Mouse (Mus musculus): ENCODE data around the gene Bnip3.
A peak's percentile ranks its signal among the peaks of the same experiment; 100 is the strongest.

Bnip3 gene

DNA sequence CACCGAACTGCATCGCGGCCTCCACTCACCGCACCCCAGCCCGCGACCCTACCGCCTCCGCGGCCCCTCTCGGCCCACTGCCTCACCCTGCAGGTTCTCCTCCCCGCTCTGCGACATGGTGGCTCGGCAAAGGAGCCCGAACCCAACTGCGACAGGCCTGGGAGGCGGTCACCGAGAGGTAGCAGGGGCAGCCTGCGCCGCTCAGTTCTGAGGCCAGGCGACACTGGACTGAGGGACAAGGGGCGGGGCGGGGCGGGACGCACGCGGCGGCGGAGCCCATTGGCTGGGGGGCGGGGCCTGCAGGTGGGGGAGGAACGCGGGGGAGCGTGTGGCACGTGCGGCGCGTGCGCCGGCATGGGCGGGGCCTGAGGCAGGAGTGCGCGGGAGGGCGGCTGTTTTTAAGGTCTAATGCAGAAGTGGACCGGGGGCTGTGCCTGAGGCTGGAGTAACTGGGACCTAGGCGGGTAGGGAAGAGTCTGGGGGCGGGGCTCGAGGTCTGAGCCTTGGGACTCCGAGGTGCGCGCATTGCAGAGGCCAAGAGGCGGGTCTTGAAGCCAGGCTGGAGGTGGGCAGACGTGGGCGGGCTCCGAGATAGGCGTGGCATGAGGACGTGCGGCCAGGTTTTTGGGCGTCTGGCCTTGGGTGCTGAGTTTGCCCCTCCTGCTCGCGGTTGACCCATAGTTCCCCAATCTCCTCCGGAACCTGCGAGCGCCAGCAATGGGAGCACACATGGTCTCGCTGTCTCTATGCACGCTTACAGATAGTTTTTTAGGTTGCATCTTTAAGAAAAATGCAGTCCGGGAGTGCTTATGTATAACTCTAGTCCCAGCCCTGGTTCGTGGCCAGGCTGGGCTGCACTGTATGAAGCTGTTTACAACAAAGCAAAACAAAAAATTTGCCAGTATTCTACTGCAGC is at the start of gene Bnip3:
TSS of gene Bnip3 (minus strand) at position 243 of the 916 bp plus-strand sequence.
- DNase-seq (ENCODE audit: extremely low spot score): peak; percentile 98

DNA sequence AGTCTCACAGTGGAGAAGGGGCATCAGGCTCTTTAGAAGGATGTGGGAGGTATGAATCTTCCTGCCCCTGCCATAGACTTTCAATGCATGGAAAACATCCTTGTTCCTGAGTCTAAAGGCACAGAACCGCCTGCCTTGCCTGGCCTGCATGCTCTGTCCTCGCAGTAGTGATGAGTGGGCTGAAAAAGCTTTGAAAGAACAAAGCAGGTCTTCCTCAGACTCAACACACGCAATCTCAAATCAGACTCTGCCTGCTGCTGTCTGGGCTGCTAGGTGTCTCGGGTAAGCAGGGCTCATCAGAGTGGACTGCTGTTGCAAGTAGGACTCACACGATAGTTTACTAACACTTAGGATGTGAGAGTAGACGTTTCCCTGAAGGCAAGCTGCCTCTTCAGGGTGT is 47.8 kb upstream of the Bnip3 start:
- no peak for DNase-seq (ENCODE audit: extremely low spot score)

DNA sequence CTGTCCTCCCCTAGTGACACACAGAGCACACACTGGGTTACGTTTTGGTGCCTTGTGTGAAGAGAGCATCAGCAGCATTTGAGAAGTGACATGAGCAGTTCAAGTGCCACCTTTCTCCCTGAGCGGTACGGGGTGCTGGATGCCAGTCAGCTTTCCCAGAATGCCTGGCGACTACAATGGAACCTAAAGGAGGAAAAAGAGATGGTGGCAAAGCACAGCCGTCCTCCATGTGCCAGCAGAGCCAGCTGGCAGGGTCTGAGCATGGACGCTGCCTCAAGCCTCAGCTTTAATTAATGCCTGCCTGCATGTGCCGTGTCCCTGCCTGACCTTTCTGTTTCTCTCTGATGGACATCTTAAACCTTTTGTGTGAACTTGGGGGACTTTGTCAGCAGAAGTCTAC is 46.5 kb upstream of the Bnip3 start:
- DNase-seq (ENCODE audit: extremely low spot score): no peak

DNA sequence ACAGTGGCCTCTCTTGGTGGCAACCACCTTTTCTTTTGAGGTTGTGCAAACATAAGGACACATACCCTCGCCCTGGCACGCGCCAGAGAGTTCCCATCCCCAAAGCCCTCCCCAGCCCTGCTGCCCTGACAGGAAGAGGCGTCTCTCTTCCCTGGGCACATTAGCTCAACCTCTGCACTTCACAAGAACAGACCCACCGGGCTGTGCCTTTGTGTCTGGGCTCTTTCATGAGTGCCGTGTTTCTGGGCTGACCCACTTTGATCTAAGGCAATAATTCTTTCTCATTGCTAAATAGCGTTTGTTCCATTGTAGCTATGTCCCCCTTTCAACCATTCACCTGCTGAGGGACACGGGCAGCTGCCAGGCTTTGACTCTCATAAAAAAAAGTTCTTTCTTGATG is 39.0 kb upstream of the Bnip3 start:
- DNase-seq (ENCODE audit: extremely low spot score): no peak

DNA sequence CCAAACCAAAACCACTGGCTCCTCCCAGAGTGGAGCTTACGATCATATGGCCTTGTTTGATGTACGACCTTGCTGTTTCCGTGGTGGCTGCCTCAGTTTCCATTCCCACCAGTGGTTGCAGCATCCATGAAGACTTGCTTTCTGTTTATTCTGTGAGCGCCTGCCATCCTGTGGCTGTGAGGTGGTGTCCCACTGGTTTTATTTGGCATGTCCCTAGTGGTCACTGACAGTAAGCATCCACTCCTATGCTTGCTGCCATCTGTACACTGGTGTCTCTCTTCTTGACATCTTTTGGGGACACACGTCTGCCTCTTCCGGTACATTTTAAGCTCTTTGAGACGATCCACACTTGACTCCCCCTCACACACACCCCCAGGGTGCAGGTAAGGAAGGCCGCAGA is 38.4 kb upstream of the Bnip3 start:
- DNase-seq (ENCODE audit: extremely low spot score): no peak

DNA sequence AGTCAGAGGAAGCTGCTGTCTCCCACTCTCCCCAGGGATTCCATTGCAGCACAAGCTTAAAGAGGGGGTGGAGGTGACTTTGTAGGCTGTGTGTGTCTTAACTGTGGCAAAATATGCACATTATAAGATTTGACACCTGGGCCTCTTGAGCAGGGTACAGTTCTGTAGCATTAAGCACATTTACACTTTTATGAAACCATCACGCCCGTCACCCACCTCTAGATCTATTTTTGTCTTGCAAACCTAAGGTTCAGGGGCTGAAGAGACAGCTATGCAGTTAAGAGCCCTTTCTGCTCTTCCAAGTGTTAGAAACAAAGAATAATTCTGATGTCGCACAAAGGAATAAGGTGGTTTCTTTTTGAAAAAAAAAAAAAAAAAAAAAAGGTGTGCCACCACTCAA is 36.3 kb upstream of the Bnip3 start:
- DNase-seq (ENCODE audit: extremely low spot score): no peak

DNA sequence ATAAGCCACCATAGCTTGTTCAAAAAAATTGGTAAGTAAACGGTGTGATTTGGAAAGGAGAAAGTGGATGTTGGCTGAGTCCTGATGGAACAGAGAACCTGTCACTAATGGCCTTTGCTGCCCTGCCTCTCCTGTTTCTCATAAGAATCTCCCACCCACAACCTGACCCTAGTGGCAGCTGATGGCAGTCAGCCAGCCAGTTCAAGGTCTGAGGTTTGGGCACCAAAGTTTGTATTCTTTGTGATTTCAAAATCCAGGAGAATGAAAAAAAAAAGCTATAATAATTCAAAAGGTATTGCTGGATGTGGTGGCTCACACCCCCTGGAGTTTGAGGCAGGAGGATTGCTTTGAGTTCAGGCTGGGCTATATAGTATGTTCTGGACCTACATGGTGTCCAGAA is 33.0 kb upstream of the Bnip3 start:
- DNase-seq (ENCODE audit: extremely low spot score): no peak

DNA sequence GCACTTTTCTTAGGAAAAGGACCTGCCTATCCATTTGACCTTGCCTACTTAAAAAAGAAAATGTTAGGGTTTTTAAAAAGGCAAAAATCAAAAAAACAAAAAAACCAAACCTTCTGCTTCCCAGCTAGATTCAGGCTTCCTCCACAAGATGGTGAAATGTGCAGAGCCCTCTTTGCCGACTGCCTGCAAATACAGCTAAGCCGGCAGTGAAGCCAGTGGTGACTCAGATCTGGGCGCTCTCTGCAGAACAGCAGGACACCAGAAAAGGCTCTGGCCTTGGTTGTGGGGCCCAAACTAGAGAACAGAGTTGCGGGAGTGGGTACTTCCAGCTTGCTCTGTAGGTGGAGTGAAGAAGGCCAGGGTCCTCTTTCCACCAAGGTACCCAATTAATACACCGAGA is 32.3 kb upstream of the Bnip3 start:
- DNase-seq (ENCODE audit: extremely low spot score): no peak

DNA sequence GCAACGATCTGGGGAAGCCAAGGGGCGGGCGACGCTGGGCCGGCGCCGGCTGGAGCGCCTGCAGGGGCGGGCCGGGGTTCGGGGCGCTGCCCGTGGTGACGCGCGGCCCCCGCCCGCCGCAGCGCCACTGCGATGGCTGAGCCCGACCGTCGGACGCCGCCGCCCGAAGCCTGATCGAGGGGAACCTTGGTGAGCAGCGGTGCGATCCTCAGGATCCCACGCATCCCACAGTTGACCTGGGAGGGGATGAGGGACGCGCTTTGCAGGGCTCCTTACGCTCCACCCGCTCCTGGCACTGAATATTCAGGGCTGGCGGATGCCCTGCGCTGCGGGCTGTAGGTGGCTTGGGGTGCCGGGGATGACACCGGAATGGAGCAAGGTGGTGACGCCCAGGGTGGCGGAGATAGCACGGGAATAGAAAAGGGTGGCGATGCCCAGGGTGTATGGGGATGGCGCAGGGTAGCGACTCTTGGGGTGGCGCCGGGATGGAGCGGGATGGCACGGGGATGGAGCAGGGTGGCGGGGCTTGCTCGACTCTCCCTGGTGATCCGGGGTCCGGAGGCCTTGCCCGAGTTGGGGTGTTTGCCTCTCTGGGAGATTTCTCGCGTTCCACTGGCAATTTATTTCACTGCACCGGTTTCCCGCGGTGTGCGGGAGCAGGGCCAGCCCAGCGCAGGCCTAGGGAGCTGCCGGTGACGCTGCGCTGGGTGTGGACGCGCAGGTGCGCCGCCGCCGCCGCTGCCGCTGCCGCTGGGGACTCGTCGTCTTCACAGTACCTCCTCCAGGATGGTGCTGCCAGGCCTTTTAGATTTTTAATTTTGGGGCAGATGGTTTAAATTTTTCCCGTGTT is 31.5 kb upstream of the Bnip3 start, which contains the start of gene Jakmip3:
TSS of gene Jakmip3 (plus strand) at position 119 of the 850 bp plus-strand sequence.
- DNase-seq (ENCODE audit: extremely low spot score): peak; percentile 25

DNA sequence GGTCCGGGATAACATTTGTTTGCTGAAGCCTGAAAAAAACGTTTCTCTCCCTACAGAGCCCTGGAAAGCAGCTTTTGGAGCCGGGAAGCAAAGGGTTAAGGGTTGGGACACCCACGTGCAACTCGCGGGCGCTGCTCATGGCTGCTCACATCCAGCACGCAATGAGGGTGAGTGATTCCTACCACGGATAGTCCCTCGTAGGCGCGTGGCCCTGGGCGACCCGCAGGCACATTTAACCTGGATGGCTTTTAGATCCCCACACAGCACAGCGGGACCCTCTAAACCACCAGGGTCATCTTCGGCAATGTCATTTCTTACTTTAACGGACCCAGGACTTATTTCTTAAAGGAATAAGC is 30.9 kb upstream of the Bnip3 start:
- DNase-seq (ENCODE audit: extremely low spot score): no peak

DNA sequence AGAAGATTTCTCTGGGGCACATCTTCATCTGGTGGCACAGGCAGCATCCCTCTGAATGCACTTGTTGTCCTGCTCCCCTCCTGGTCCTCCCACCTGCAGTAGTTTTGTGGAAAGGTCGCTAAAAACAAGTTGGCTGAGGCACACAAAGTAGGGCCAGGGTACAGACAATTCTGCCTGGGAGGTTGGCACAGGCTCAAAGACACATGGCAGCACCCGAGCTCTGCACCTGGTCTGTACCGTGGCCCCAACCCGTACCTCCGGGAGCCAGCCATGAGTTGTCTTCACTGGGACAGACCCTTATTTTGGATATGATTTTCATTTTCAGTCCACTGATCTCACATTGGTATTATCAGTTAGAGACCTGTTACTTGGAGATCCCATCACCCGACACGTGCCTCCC is 29.7 kb upstream of the Bnip3 start:
- no peak for DNase-seq (ENCODE audit: extremely low spot score)

DNA sequence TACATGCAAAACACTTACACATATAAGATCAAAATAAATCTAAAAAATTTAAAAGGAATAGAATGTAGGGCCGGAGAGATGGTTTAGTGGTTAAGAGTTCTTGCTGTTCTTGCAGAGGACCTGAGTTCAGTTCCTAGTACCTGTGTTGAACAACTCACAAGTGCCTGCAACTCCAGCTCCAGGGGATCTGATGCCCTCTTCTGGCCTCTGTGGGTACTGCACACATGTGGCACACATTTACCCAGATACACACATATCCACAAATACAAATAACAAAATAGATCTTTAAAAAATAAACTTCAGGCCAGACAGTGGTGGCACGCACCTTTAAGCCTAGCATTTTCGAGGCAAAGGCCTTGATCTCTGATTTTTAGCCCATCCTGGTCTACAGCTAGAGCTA is 25.2 kb upstream of the Bnip3 start:
- DNase-seq (ENCODE audit: extremely low spot score): no peak

DNA sequence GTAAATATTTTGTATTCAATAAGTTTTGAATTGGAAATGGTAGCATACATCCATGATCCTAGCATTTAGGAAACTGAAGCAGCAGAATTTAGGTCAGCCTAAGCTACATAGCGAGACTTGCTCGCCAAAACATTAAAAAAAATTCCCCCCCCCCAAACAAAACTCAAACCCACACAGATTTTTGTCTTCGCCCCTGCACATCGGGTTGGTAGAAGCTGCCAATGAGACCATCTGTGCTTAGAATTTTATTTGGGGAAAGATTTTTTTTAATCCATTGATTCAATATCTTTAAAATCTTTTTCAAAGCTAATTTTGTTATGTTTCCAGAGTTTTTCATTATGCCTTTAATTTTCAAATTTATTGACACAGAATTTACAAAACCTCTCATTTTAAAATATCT is 19.1 kb upstream of the Bnip3 start:
- DNase-seq (ENCODE audit: extremely low spot score): no peak

DNA sequence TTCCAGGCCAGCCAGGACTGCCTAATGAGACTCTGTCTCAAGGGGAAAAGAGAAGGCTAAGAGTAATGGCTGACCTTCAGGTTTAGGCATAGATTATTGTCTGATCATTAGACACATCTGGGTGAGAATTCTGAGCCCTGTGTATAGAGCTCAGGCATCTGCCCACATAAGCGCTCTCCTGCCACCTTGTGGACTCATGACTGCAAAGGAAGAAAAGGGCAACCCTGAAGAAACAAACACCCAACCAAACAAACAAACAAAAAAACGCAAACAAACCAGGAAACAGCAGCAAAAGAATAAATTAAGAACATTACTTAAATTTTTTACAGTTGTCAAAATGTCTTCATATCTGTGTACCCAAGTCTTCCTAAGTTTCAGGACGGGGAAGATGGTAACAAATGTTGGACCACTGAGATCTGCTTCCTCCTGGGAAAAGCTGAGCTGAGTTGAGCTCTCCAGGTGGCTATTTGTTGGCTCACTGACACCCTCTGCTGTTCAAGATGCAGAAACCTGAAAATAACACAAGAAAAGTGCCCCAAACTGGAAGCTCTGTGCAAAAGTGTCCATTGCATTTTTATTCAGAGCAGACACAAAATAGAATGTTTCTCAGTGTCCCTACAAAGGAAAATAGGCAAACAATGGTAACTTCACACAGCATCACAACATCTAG is 14.6 kb upstream of the Bnip3 start:
- peak; percentile 55 for DNase-seq (ENCODE audit: extremely low spot score)

DNA sequence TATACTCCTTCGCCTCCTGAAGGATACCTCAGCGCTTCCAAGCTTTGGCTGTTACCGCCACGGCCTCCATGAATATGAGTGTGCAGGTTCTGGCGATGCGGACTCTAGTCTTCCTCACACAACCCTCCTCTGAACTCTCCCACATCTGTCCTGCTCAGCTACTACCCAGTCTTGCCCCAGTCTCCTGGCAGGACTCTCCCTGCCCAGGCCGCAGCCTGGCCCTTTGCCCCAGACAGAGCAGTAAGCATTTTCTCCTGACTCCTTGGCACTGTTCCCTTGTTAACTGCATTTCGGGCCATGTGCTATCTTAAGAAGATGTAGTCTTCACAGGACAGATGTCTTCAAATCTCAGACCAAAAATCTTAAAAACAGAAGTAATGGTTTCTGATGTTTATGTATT is 12.3 kb upstream of the Bnip3 start:
- DNase-seq (ENCODE audit: extremely low spot score): no peak

DNA sequence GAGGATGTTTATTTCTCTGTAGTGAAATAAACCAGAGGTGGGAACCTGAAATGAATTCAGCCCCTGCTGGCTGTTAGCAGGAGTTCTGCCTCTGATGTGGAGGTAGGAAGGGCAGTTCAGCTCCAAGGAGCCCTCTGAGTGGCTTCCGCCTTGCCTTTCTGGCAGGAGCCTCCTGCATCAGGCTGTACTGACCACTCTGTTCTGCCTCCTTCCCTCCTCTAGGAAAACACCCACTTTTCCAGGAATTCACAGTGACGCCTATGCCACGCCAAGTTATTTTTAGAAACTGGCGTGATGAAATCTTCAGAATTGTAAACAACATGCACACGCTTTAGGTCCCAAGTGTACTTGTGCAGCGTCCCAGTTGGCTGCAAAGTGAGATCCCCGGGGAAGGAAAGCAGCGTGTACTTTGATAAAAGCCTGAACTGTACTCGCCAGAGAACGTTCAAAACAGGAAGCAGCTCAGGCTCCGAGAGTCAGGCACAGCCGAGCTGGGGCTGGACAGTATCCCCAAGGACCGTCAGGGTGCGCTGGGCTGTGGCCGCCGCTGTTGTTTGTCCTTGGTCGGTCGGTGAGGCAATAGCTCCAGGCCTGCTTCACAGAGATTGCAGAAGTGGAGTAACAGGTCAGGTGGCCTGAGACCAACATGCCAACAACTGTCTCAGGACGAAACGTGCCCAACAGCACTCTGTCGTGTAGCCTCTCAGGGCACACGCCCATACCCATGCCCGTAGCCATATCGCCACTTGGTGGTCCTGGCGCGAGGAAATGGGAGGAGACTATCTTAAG is 10.0 kb upstream of the Bnip3 start:
- peak; percentile 40 for DNase-seq (ENCODE audit: extremely low spot score)

DNA sequence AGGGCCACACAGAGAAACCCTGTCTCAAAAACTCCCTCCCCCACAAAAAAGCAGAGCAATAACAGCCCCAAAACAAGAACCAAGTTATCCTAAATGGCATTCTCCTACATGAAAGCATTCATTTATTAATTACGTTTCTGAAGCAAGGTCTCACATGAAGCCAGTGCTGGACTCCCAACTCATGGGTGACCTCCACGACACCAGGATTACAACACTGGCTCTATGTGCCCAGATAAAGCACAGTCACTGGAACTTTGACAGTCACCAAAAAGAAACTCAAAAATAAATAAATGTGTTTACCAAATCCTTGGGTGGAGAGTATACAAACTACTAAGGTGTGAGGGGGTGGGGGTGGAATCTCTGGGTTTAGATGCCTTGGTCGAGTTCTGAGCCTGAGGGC is 4.3 kb upstream of the Bnip3 start:
- DNase-seq (ENCODE audit: extremely low spot score): no peak

DNA sequence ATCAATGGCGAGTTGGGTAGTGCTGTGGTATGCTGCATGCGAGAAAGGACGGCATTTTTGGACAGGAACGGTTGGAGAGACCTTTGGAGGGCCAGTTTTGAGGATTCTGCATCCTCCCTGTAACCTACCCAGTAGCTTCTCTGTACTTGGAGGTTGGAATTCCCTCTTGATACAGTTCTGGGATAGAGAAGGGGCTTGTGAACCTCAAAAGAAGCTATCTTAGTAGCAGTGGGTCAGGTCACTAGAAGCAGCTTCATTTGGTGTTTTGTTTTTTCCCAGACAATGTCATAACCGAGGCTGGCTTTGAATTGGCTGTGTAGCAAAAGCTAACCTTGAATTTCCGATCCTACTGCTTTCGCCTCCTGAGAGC is 859 bp upstream of the Bnip3 start:
- no peak for DNase-seq (ENCODE audit: extremely low spot score)

DNA sequence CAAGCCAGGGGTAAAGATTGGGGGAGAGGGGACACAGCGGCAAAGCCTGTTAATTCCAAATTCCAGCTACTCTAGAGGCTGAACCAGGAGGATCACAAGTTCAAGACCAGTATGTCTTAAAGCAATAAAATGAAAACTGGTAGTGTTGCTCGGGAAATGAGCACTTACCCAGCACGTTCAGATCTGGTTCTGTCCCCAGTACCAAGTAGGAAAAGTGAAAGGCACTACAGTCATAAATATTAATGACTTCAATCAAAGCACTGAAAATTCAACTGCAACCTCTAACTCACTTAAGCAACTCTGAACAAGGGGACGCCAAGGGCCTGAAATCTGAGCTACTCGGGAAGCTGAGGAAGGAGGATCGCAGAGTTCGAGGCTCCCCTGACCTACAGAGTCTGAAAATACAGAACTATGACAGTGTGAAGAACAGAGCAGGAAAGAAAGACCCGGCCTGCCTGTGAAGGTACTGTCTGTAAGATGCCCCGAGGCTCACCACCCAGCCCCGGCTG is 497 bp downstream of the Bnip3 start:
- DNase-seq (ENCODE audit: extremely low spot score): peak; percentile 17

DNA sequence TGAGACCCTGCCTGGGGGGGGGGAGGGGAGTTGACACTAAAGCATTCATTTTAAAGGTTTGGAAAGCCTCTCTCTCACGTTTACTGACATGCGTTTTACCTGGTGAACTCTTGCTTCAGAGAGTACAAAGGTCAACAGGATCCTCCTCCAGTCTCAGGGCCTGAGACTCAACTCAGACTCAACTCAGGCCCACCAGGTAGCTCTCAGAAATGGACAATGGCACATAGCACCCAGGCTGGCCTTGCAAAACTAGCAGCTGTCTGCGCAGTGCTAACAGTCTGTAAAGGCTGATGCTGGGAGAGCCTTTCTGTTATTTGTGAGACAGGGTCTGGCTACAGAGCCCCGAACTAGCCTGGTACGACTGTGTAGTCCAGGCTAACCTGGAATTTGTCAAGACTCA is 1.3 kb downstream of the Bnip3 start:
- peak; percentile 16 for DNase-seq (ENCODE audit: extremely low spot score)

DNA sequence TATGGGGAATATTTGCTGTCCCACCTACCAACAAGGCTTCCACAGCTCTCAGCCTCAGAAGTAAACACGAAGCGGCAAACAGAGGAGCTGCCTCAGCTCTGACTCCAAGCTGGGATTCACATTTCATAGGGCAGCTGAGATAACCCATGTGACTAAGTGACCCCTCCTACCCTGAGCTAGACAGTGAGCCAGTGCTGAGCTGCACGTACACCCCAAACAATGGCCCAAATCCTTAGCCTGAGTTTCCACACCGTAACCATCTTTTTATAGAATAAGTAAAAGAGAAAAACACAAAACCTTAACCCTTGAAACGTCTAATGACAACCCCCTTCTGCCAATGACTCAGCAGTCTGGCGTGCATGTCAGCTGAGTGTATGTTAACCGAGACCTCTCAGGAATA is 2.3 kb downstream of the Bnip3 start:
- peak; percentile 67 for DNase-seq (ENCODE audit: extremely low spot score)
